Mouse (Mus musculus) CH12F3 (cell line): ENCODE data around the gene Tmem161a.

Experiments used
- in situ Hi-C: fragments of 300-500 bp; cut with MboI; formaldehyde crosslinking; loops from 2 replicates; pipeline ENCODE4 v1.14.3; 2020; ENCODE audit warnings: low sequenced_read_pairs

The Tmem161a gene

DNA sequence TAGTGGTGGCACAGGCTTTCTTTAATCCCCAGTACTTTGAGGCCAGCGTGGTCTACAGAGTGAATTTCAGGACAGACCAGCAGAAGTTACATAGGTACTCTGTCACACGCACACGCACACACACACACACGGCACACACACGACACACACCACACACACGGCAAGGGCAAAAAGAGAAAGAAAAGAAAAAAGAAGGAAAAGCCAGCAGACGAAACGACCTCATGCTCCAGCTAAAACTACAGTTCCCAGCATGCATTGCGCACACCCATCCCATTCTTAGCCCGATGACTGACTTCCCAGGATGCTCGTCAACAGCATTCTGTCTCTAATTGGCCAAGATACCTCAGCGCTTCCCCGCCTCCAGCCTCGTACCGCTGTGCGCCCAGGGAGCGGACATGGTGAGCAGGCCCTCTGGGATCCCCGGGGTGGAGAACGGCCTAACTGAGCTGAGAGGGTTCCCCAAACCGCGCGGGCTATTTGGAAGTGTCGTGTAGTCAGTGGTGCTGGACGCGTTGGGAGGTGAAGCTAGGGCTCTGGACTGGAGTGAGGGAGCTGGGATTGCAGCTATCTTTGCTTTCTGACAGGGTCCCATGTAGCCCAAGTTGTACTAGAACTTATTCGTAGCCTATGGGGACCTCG, at the start of gene Tmem161a:
TSS of gene Tmem161a (plus strand) at position 314 of the 639 bp plus-strand sequence.
- in situ Hi-C loops = no loop called here

GRCm38 (mm10) chr8:70122863-70123262, 49.3 kb upstream of the Tmem161a start:
- in situ Hi-C loops = no loop called here

- in situ Hi-C loops = no loop called here
These were observed 47.2 kb upstream of the Tmem161a start for GRCm38 (mm10) chr8:70124992-70125391.

DNA sequence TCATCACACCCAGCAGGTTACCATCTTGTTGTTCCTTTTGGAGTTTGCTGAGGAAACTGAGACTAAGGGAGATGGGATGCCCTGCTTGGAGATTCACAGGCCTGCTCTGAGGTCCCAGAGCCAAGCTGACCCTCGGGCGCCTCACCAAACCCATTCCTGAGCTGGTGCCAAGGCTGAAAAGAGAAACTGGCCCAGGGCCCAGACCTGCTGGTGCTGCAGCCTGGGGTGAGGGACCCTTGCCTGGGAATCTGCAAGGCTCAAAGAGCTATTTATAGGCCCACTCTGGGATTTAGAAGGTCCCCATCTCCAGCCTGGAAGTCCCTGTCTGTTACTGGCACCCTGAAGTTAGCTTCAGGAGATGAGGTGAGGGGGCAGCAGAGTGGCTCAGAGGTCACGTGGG, 43.7 kb upstream of the Tmem161a start:
- in situ Hi-C loops = no loop called here

- in situ Hi-C loops = no loop called here
These were observed 42.7 kb upstream of the Tmem161a start for GRCm38 (mm10) chr8:70129309-70129952.

- in situ Hi-C loops = no loop called here
These were observed 42.1 kb upstream of the Tmem161a start for GRCm38 (mm10) chr8:70130066-70130465.

GRCm38 (mm10) chr8:70131166-70131883, 40.8 kb upstream of the Tmem161a start, which contains the start of gene Nr2c2ap:
Gene Nr2c2ap, plus strand, starts transcription at chr8:70131333.
- in situ Hi-C loops = no loop called here

DNA sequence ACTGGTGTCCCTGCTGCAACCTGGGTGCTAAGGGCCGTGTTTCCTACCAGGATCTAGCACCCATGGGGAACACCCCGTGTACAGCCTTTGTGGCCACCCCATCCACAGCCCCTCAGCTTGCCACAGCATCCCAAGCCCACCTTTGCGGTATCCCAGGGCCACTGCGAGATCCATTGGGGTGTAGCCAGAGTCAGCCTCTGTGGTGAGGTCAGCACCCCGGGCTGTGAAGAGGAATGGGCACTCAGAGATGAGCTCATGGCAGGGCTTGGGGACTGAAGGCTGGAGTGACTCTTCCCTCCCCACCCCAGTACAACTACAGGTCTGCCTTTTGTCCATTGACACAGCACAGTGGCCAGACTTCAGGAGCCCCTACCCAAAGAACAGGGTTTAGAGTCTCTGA, 38.1 kb upstream of the Tmem161a start:
- in situ Hi-C loops = no loop called here

GRCm38 (mm10) chr8:70134931-70135330, 37.2 kb upstream of the Tmem161a start:
- in situ Hi-C loops = no loop called here

GRCm38 (mm10) chr8:70136591-70136990, 35.6 kb upstream of the Tmem161a start:
- in situ Hi-C loops = no loop called here

DNA sequence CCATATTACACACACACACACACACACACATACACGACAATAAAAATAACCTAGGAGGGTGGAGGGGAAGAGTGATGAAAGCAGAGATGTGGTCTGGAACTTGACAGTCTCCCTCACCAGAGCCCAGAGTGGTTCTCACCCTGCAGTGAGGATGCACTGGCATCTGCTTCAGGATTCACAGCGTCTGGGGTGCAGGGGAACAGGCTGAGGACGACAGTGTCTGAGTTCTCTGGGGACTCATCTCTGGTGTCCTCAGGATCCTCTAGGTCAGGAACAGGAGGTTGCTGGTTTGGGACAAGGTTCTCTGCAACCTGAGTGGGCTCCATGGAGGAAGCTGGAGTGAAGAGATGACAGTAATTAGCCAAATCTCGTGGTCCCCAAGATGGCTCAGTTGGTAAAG, 34.3 kb upstream of the Tmem161a start:
- in situ Hi-C loops = no loop called here

GRCm38 (mm10) chr8:70139026-70139857, 32.9 kb upstream of the Tmem161a start, which contains the start of the genes Rfxank, Borcs8 and Mef2b:
Gene Rfxank, minus strand, starts transcription at chr8:70139154.
Gene Borcs8, plus strand, starts transcription at chr8:70139499.
Gene Mef2b, plus strand, starts transcription at chr8:70139711.
- in situ Hi-C loops = no loop called here

DNA sequence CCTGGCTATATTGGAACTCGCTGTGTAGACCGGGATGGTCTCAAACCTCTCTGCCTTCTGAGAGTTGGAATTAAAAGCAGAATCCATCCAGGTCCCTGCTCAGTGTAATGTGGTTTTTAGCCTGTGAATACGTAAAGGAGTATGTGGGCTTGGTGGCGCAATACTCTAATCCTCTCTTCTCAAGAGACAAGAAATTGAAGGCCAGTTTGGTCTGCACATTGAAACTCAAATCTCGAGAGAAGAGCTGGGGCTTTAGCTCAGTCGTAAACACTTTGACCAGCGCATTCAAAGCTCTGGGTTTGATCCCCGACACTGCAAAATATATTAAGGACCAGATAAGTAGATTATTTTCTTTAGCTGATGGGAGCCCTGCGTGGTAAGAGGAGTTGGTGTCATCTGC, 32.2 kb upstream of the Tmem161a start:
- in situ Hi-C loops = no loop called here

DNA sequence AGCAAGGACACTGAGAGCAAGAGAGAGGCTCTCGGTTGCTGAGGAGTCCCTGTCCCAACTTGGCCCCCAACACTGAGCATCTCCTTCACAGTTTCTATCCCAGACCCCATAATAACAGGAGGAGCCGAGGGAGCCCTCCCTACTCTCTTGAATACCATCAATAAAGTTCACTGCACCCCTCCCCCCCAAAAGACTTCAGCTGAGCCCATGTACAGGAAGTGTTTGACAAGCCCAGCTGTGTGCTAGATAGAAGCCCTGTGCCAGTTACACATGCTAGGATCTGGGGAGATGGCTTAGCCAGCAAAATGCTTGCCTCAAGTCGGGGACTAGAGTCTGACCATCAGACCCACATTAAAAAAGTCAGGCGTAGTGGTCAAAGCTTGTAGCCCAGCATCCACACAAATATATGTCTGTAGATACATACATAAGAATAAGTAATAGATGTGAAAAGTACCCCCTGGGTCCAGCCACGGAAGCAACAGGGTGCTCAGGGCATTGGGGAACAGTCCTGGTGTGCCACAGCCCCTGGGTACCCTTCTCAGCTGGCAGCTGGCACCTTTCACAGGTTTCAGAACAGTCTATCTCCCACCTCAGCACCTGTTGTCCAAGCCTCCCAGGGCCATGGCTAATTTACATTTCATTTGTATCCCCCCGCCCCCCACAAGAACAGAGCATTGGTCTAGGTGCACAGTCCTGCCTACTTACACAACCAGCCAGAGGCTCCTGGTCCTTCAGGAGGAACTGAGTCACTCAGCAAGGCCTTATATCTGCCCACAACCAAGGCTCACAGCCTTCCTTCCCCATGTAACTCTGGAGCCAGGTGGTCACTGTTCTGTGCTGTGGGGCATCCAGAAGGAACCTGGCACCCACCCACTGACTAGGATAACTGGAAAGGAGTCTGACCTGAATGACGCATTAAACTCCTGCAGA, 24.2 kb upstream of the Tmem161a start:
- in situ Hi-C loops = no loop called here

DNA sequence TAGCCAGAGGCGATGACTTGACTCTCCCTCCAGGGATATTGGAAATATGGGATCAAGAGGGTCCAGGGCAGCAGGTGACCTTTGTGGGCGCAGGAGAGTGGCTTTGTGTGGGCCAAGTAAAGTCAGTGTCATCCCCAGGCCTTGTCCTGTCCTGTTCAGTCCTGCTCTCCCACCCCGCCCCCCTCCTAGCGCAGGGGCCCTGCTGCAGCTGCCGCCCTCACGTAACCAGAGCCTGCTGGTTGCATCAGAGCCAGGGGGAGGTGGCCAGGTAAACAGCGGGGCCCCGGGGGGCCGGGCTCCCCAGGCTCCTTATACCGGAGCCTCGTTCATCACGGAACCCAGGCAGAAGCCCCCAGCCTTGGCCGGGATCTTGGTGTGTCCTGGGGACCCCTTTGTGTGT, 22.0 kb upstream of the Tmem161a start:
- in situ Hi-C loops = no loop called here

- in situ Hi-C loops = no loop called here
These were observed 19.5 kb upstream of the Tmem161a start for GRCm38 (mm10) chr8:70152537-70153257.

DNA sequence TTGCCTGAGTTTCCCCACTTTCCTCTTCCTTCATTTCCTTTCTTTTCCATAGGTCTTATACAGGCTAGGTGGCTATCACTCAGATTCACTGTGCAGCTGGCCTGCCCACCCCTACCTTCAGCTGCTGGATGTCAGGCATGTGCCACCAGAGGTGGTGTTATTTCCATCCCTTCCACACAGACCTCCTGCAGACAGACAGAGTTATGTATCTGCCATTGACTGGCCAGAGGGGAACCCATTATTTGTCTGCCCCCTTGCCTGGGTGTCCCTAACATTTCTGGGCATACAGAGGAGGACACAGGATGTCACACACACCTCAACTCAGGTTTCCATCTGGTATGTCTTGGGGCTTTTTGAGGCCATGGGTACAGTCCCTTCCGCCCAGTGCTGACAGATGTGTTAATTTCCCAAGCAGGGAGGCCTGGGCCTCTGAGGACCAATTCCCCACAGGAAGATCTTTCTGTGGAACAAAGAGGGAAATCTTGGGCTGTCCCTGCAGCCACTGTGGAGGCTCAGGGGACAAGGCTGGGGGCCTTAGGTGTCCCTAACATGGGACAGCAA, 14.8 kb upstream of the Tmem161a start:
- in situ Hi-C loops = no loop called here

- in situ Hi-C loops = no loop called here
These were observed 13.9 kb upstream of the Tmem161a start for GRCm38 (mm10) chr8:70158069-70158853.
